Mouse (Mus musculus): ENCODE data around the gene 4933406M09Rik. TPM values are rescaled to one million over a fixed set of nuclear protein-coding genes. Genes with fewer than 3 reads are reported as not detected.
A peak's percentile ranks its signal among the peaks of the same experiment; 100 is the strongest.

Gene 4933406M09Rik
- 0.09 TPM in 1 of 2 replicates, not detected in the other for polyA plus RNA-seq (2015; fragmentation: Nextera tagmentation; extraction: Ambion mirVana)

DNA sequence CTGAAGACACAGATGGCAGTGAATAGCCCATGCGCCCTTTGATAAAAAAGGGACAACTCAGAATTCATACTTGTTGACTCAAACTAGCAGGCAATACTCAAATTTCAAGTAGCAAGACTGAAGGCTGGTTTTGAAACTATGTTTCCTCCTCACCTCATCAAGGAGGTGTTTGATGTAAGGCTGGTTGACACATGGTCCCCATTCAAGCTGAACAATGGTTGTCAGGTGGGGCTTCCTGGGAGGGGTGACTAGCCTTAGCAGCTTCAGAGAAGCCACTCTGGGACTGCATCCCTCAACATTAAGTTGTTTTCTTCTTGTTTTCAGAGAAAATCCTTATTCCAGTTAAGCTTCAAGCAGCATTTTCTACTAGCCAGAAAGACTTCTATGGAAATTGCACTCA is at the start of gene 4933406M09Rik:
Gene 4933406M09Rik, plus strand, starts transcription at position 275 of the 400 bp plus-strand sequence.
- Histone ChIP-seq H3K4me2 (ENCODE audit: low read length) (no peak within 1 kb of the TSS), H3K27me3 (replicated peaks; ENCODE audit: control insufficient read depth, insufficient read depth, low read length) (no peaks in the 10 kb centered on the region), H3K9me3 (ENCODE audit: control insufficient read depth, low read length) (no peaks in the 10 kb centered on the region), H3K4me3 (ENCODE audit: low read length) (no peak within 1 kb of the TSS), H3K9ac (ENCODE audit: low read depth, low read length) (no peak within 1 kb of the TSS), H3K4me1 (ENCODE audit: control insufficient read depth, insufficient read depth, low read depth, low read length) (no peaks in the 10 kb centered on the region; the same call in 1 of the 2 replicates), H3K27ac (ENCODE audit: low read depth, low read length) (no peak within 1 kb of the TSS), H3K36me3 (ENCODE audit: control insufficient read depth, insufficient read depth, low read length) (no peaks in the 10 kb centered on the region)
- ATAC-seq, result no peak
- WGBS, result 96% methylated on average over 1 of the region's 1 CpGs

DNA sequence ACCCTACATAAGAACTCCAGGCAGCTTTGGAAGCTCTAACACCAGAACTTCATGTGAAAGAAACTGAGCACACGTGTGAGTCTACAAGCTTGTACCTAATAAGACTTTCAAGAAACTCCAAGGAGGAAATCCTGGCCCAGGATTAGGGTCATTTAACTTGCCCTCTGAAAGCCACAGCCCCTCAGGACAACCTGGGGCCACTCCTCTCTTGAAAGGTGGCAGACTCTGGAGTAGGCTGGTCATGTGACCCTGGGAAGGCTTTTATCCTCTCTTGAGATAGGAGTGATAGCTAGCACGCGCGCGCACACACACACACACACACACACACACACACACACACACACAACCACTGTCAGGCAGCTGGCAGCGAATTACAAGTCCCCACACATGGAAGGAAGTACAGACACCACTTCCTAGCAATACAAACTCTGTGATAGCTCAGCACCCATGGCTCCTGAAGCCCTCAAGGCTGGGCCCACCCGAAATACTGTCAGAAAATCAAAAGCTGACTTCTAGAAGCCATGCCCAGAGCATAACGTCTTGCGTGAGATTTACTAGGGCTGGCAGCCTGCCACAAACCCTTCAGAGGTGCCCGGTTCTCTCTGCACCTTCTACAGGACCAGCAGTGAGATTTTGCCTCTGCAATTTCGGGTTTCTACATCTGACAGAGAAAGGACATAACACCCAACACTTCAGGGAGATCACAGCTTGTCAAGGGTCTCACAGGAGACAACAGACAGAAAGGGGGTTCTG is 48.6 kb upstream of the 4933406M09Rik start:
- Histone ChIP-seq H3K4me1 (ENCODE audit: control insufficient read depth, insufficient read depth, low read depth, low read length) (peaks cover 4% of the 10 kb centered on the region; the same call in 1 of the 2 replicates), H3K27me3 (replicated peaks; ENCODE audit: control insufficient read depth, insufficient read depth, low read length) (no peaks in the 10 kb centered on the region), H3K27ac (ENCODE audit: low read depth, low read length) (no peak overlapping the region), H3K4me3 (ENCODE audit: low read length) (no peak overlapping the region), H3K9ac (ENCODE audit: low read depth, low read length) (no peak overlapping the region), H3K36me3 (ENCODE audit: control insufficient read depth, insufficient read depth, low read length) (no peaks in the 10 kb centered on the region), H3K9me3 (ENCODE audit: control insufficient read depth, low read length) (no peaks in the 10 kb centered on the region), H3K4me2 (ENCODE audit: low read length) (no peak overlapping the region)
- WGBS, result 83% methylated on average over 11 of the region's 11 CpGs
- no peak for ATAC-seq

DNA sequence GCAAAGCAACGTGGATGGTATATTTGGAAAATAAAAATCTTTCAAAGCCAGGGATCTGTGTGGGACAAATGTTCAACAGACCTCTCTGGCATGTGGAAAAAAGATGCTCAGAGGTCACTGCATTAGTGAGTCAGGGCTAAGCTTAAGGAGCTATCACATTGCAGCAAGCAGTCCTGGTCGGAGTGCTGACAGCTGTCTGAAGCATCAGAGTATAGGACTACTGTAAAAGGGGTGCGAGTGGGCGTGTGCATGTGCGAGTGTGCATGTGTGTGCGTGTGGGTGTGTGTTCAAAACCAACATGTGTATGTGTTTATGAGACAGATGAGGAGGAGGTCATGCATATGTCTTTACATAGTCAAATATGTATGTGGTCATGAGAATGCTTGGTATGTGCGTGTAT is 46.6 kb upstream of the 4933406M09Rik start:
- H3K4me3 ChIP-seq (ENCODE audit: low read length), result no peak overlapping the region
- no peak overlapping the region for H3K9ac ChIP-seq (ENCODE audit: low read depth, low read length)
- ATAC-seq, result no peak
- H3K4me2 ChIP-seq (ENCODE audit: low read length), result no peak overlapping the region
- no peaks in the 10 kb centered on the region for H3K36me3 ChIP-seq (ENCODE audit: control insufficient read depth, insufficient read depth, low read length)
- no peak overlapping the region for H3K27ac ChIP-seq (ENCODE audit: low read depth, low read length)
- 93% methylated on average over 7 of the region's 7 CpGs for WGBS
- no peaks in the 10 kb centered on the region for H3K27me3 ChIP-seq (replicated peaks; ENCODE audit: control insufficient read depth, insufficient read depth, low read length)
- no peaks in the 10 kb centered on the region for H3K9me3 ChIP-seq (ENCODE audit: control insufficient read depth, low read length)
- H3K4me1 ChIP-seq (ENCODE audit: control insufficient read depth, insufficient read depth, low read depth, low read length), result peaks cover 10% of the 10 kb centered on the region

DNA sequence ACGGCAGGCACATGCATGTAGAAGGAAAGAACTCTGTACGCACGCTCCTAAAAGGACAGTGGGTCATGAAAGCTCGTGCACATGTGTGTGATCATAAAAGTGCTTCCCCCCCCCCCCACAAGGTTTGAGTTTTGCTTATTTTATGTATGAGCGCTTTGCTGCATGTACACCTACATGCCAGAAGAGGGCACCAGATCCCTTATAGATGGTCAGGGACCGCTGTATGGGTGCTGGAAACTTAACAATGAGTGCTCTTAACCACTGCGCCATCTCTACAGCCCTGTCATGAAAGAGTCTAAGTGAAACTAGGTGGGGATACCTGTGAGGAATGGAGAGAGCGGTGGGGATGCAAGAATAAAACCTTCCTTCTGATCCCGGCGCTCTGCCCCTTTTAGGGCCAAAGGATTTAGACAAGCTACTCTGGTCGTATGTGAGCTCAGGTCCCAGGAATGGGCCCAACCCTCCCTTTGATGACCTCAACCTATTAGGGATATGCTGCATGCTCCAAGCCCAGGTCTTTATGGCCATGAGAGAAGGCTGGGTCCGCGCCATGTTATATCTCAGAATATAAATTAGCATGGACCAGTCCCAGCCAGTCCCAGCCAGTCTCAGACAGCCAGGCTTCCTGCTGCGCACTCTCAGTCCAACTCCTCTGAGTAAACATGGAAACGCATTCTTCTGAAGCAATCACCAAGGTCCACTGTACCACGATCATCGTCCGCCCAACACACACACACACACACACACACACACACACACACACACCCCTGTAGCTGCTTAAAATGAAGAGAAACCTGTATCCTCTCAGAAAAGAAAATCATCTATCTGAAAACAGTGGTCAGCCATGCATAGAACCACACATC is 45.8 kb upstream of the 4933406M09Rik start:
- H3K27ac ChIP-seq (ENCODE audit: low read depth, low read length), result no peak overlapping the region
- H3K9ac ChIP-seq (ENCODE audit: low read depth, low read length), result no peak overlapping the region
- no peaks in the 10 kb centered on the region for H3K27me3 ChIP-seq (replicated peaks; ENCODE audit: control insufficient read depth, insufficient read depth, low read length)
- H3K36me3 ChIP-seq (ENCODE audit: control insufficient read depth, insufficient read depth, low read length), result no peaks in the 10 kb centered on the region
- ATAC-seq, result no peak
- H3K4me3 ChIP-seq (ENCODE audit: low read length), result no peak overlapping the region
- H3K4me2 ChIP-seq (ENCODE audit: low read length), result no peak overlapping the region
- H3K9me3 ChIP-seq (ENCODE audit: control insufficient read depth, low read length), result no peaks in the 10 kb centered on the region
- WGBS, result 92% methylated on average over 18 of the region's 18 CpGs
- H3K4me1 ChIP-seq (ENCODE audit: control insufficient read depth, insufficient read depth, low read depth, low read length), result peaks cover 12% of the 10 kb centered on the region

DNA sequence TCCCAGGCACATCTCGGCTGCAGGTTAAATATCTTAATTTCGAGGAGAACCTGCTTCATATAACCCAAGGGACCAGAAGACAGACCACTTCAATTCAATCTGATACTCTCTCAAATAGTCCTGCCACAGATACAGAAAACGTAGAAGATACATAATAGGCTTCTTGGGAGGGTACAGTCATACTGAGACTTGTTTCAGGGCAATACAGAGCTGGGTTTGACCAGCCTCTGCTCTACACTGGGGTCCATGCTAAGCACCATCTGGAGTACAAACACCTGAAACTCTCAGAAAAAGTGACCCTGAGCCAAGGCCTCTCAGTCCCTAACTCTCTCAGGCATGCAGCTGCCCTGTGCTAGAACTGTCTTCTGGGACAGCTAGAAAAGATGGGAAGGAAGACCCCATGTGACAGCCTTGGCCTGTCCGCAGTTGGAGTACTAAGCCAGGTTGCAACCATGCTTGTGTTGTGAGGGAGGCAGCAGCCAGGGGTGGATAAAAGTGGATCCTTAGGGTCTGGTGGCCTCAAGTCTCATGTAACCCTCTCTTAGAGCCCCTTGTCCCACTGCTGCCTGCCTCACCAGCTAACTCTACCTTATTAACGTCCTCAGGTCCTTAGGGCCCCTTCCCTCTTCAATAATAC is 44.0 kb upstream of the 4933406M09Rik start:
- Histone ChIP-seq H3K27me3 (replicated peaks; ENCODE audit: control insufficient read depth, insufficient read depth, low read length) (no peaks in the 10 kb centered on the region), H3K4me3 (ENCODE audit: low read length) (no peak overlapping the region), H3K4me1 (ENCODE audit: control insufficient read depth, insufficient read depth, low read depth, low read length) (peaks cover 12% of the 10 kb centered on the region), H3K9ac (ENCODE audit: low read depth, low read length) (no peak overlapping the region), H3K36me3 (ENCODE audit: control insufficient read depth, insufficient read depth, low read length) (peaks cover 5% of the 10 kb centered on the region; the same call in 1 of the 2 replicates), H3K27ac (ENCODE audit: low read depth, low read length) (no peak overlapping the region), H3K9me3 (ENCODE audit: control insufficient read depth, low read length) (no peaks in the 10 kb centered on the region), H3K4me2 (ENCODE audit: low read length) (peak overlapping the region; percentile 70)
- 80% methylated on average over 5 of the region's 5 CpGs for WGBS
- ATAC-seq, result no peak

DNA sequence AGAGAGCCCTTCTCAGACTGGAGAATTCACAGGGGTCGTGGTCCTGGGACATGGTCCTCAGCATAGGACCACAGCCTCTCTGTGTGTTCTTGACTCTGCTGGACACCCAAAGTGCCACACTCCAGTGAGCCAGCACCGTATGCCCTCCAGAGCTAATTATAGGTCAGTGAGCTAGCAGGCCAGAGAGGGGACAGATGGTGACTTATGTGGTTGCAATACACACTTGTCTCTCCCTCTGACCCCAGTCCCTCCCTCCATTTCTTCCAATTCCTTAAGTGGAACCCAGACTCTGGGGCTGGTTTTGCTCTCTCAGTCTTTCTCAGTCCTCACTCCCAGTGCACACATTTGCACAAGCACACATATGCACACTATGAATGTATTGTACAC is 43.5 kb upstream of the 4933406M09Rik start:
- Histone ChIP-seq H3K27ac (ENCODE audit: low read depth, low read length) (no peak overlapping the region), H3K4me2 (ENCODE audit: low read length) (peak overlapping the region; percentile 70), H3K4me3 (ENCODE audit: low read length) (peak overlapping the region; percentile 2), H3K36me3 (ENCODE audit: control insufficient read depth, insufficient read depth, low read length) (peaks cover 5% of the 10 kb centered on the region; the same call in 1 of the 2 replicates), H3K9me3 (ENCODE audit: control insufficient read depth, low read length) (no peaks in the 10 kb centered on the region), H3K4me1 (ENCODE audit: control insufficient read depth, insufficient read depth, low read depth, low read length) (peaks cover 12% of the 10 kb centered on the region), H3K27me3 (replicated peaks; ENCODE audit: control insufficient read depth, insufficient read depth, low read length) (no peaks in the 10 kb centered on the region), H3K9ac (ENCODE audit: low read depth, low read length) (no peak overlapping the region)
- 65% methylated on average over 2 of the region's 2 CpGs for WGBS
- ATAC-seq, result no peak

DNA sequence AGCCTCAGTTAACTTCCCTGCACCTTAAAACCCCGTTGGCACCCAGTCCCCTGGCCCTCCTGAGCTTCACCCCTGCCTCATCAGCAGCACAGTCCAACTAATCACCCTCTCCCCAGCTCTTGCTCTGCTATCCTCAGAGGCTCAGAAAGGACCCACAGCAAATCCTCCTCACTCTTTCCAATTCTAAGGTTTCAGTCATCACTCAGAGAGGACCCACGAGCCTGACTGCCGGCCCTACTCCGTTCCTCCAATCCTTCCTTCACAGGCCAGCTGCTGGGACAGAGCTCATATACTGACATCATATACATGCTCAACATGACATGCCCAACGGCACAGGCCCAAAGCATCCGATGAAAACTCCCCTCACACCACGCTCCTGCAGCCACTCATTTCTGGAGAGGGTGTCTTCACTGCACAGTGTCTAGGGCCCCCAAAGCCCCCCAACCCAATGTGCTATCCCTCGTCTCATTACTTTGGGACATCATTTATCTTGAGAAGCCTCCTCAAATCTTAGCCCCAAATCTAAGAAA is 42.9 kb upstream of the 4933406M09Rik start:
- Histone ChIP-seq H3K9ac (ENCODE audit: low read depth, low read length) (no peak overlapping the region), H3K27ac (ENCODE audit: low read depth, low read length) (no peak overlapping the region), H3K4me3 (ENCODE audit: low read length) (peak overlapping the region; percentile 54), H3K27me3 (replicated peaks; ENCODE audit: control insufficient read depth, insufficient read depth, low read length) (no peaks in the 10 kb centered on the region), H3K9me3 (ENCODE audit: control insufficient read depth, low read length) (no peaks in the 10 kb centered on the region), H3K4me2 (ENCODE audit: low read length) (peak overlapping the region; percentile 70), H3K4me1 (ENCODE audit: control insufficient read depth, insufficient read depth, low read depth, low read length) (peaks cover 12% of the 10 kb centered on the region), H3K36me3 (ENCODE audit: control insufficient read depth, insufficient read depth, low read length) (peaks cover 9% of the 10 kb centered on the region)
- ATAC-seq, result no peak
- WGBS, result 79% methylated on average over 8 of the region's 8 CpGs

DNA sequence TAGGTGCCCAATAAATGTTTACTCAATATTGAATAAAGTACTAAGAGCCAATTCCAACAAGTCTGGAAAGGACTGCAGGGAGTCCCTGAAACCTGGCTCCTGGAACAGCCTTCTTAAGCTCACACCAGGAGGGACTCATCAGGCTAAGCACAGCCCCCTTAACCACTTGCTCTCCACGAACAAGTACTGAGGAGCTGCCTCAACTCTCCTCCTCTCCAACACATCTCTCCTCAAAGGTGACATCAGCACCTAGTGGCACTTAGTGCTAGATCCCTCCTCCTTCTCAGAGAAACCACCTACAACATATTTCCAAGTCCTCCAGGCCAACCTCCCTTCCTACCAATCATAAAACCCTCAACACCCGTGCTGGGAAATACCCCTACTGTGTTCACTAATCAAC is 42.2 kb upstream of the 4933406M09Rik start:
- H3K4me2 ChIP-seq (ENCODE audit: low read length), result peak overlapping the region; percentile 70
- no peaks in the 10 kb centered on the region for H3K9me3 ChIP-seq (ENCODE audit: control insufficient read depth, low read length)
- H3K9ac ChIP-seq (ENCODE audit: low read depth, low read length), result peak overlapping the region; percentile 70
- peak; percentile 50 for ATAC-seq
- H3K36me3 ChIP-seq (ENCODE audit: control insufficient read depth, insufficient read depth, low read length), result peaks cover 11% of the 10 kb centered on the region
- H3K4me1 ChIP-seq (ENCODE audit: control insufficient read depth, insufficient read depth, low read depth, low read length), result peaks cover 12% of the 10 kb centered on the region
- H3K4me3 ChIP-seq (ENCODE audit: low read length), result peak overlapping the region; percentile 54
- H3K27me3 ChIP-seq (replicated peaks; ENCODE audit: control insufficient read depth, insufficient read depth, low read length), result no peaks in the 10 kb centered on the region
- peak overlapping the region; percentile 79 for H3K27ac ChIP-seq (ENCODE audit: low read depth, low read length)
- 0% methylated on average over 2 of the region's 2 CpGs for WGBS
